Mouse (Mus musculus) hindbrain, embryonic 12.5 days (tissue): ENCODE results near the gene Hc. TPM values are rescaled to one million over a fixed set of nuclear protein-coding genes. Genes with fewer than 3 reads are reported as not detected.

Experiments
- ATAC-seq: fragments of 200-750 bp; cut with Nextera tagmentation; 2 replicates; pipeline ENCODE4 v1.8.0; 2017; ENCODE audit warnings: moderate TSS enrichment; ENCODE audit not compliant: low FRiP score
- H3K27ac ChIP-seq: fragments of 300-500 bp; sonication (generic); 2 replicates; pipeline ENCODE4 v1.5.1; 2016; ENCODE audit warnings: mild to moderate bottlenecking
- H3K27me3 ChIP-seq: fragments of 300-500 bp; sonication (generic); 2 replicates; pipeline ENCODE4 v1.6.1; 2016; ENCODE audit warnings: mild to moderate bottlenecking
- H3K36me3 ChIP-seq: fragments of 300-500 bp; sonication (generic); 2 replicates; pipeline ENCODE4 v1.6.1; 2016; ENCODE audit warnings: mild to moderate bottlenecking
- H3K4me1 ChIP-seq: fragments of 300-500 bp; sonication (generic); 2 replicates; pipeline ENCODE4 v1.6.1; 2016
- H3K4me2 ChIP-seq: fragments of 300-500 bp; sonication (generic); replicated peaks from 2 replicates; pipeline ENCODE4 v1.6.1; 2016; ENCODE audit warnings: mild to moderate bottlenecking
- H3K4me3 ChIP-seq: fragments of 300-500 bp; sonication (generic); 2 replicates; pipeline ENCODE4 v1.5.1; 2016; ENCODE audit warnings: mild to moderate bottlenecking
- H3K9ac ChIP-seq: fragments of 300-500 bp; sonication (generic); 2 replicates; pipeline ENCODE4 v1.6.1; 2016; ENCODE audit warnings: mild to moderate bottlenecking, moderate library complexity
- H3K9me3 ChIP-seq: fragments of 300-500 bp; sonication (generic); replicated peaks from 2 replicates; pipeline ENCODE4 v1.6.1; 2016; ENCODE audit warnings: mild to moderate bottlenecking
- WGBS: fragments of 180-500 bp; shearing (Covaris S2); methylation state at CpG from one replicate; pipeline ENCODE4 v1.1.7; 2016; 5-methylcytosine and 5-hydroxymethylcytosine counted together
- polyA plus RNA-seq: library from polyadenylated mRNA; unstranded; fragments of >200 nt; fragmentation: Nextera tagmentation; extraction: Ambion mirVana; gene quantifications from 2 replicates; pipeline ENCODE4 v1.2.1, GENCODE M21; 2016

The Hc gene
- polyA plus RNA-seq, 1 experiment from 2014 or later = 0.14 TPM

- H3K4me2 ChIP-seq = no peak overlapping the region
- no peak overlapping the region for H3K4me3 ChIP-seq
- WGBS = 83% methylated on average over 7 of the region's 7 CpGs
- H3K27ac ChIP-seq = no peak overlapping the region
- no peak overlapping the region for H3K9ac ChIP-seq
- H3K27me3 ChIP-seq = peaks cover 11% of the 10 kb centered on the region; the same call in 1 of the 2 replicates
- no peaks in the 10 kb centered on the region for H3K9me3 ChIP-seq
- ATAC-seq = no peak
- H3K36me3 ChIP-seq = no peaks in the 10 kb centered on the region
- no peaks in the 10 kb centered on the region for H3K4me1 ChIP-seq
Measured at GRCm38 (mm10) chr2:34958582-34958981, 102.7 kb downstream of the Hc start.

GRCm38 (mm10) chr2:34958036-34958435 is 103.2 kb downstream of the Hc start:
- no peak for ATAC-seq
- Histone ChIP-seq H3K4me3 (no peak overlapping the region), H3K27ac (no peak overlapping the region), H3K4me1 (no peaks in the 10 kb centered on the region), H3K36me3 (no peaks in the 10 kb centered on the region), H3K9ac (no peak overlapping the region), H3K4me2 (no peak overlapping the region), H3K27me3 (peaks cover 11% of the 10 kb centered on the region; the same call in 1 of the 2 replicates), H3K9me3 (no peaks in the 10 kb centered on the region)
- 82% methylated on average over 7 of the region's 7 CpGs for WGBS

GRCm38 (mm10) chr2:34957405-34957804 is 103.8 kb downstream of the Hc start:
- Histone ChIP-seq H3K4me1 (no peaks in the 10 kb centered on the region), H3K4me2 (no peak overlapping the region), H3K9me3 (no peaks in the 10 kb centered on the region), H3K36me3 (no peaks in the 10 kb centered on the region), H3K4me3 (no peak overlapping the region), H3K27ac (no peak overlapping the region), H3K9ac (no peak overlapping the region), H3K27me3 (peaks cover 11% of the 10 kb centered on the region; the same call in 1 of the 2 replicates)
- no peak for ATAC-seq
- 75% methylated on average over 1 of the region's 1 CpGs for WGBS

GRCm38 (mm10) chr2:34956941-34957340 is 104.3 kb downstream of the Hc start:
- H3K27me3 ChIP-seq = peaks cover 8% of the 10 kb centered on the region; the same call in 1 of the 2 replicates
- no peak for ATAC-seq
- no peaks in the 10 kb centered on the region for H3K36me3 ChIP-seq
- no peak overlapping the region for H3K4me3 ChIP-seq
- no peak overlapping the region for H3K27ac ChIP-seq
- no peak overlapping the region for H3K9ac ChIP-seq
- WGBS = 71% methylated on average over 5 of the region's 5 CpGs
- no peaks in the 10 kb centered on the region for H3K9me3 ChIP-seq
- no peak overlapping the region for H3K4me2 ChIP-seq
- no peaks in the 10 kb centered on the region for H3K4me1 ChIP-seq

GRCm38 (mm10) chr2:34954344-34954743 is 106.9 kb downstream of the Hc start:
- H3K9me3 ChIP-seq = no peaks in the 10 kb centered on the region
- no peak overlapping the region for H3K4me3 ChIP-seq
- H3K27ac ChIP-seq = no peak overlapping the region
- H3K36me3 ChIP-seq = no peaks in the 10 kb centered on the region
- H3K27me3 ChIP-seq = no peaks in the 10 kb centered on the region; the same call in 1 of the 2 replicates
- ATAC-seq = no peak
- H3K4me2 ChIP-seq = no peak overlapping the region
- no peak overlapping the region for H3K9ac ChIP-seq
- no peaks in the 10 kb centered on the region for H3K4me1 ChIP-seq

GRCm38 (mm10) chr2:34953547-34954116 is 107.6 kb downstream of the Hc start:
- Histone ChIP-seq H3K4me2 (no peak overlapping the region), H3K4me1 (no peaks in the 10 kb centered on the region), H3K36me3 (no peaks in the 10 kb centered on the region), H3K4me3 (no peak overlapping the region), H3K9me3 (no peaks in the 10 kb centered on the region), H3K27ac (no peak overlapping the region), H3K9ac (no peak overlapping the region), H3K27me3 (no peaks in the 10 kb centered on the region; the same call in 1 of the 2 replicates)
- ATAC-seq = no peak
- 86% methylated on average over 2 of the region's 2 CpGs for WGBS

- H3K9ac ChIP-seq = no peak overlapping the region
- no peaks in the 10 kb centered on the region for H3K9me3 ChIP-seq
- H3K4me2 ChIP-seq = no peak overlapping the region
- H3K27ac ChIP-seq = no peak overlapping the region
- no peaks in the 10 kb centered on the region for H3K27me3 ChIP-seq
- H3K4me1 ChIP-seq = no peaks in the 10 kb centered on the region
- 73% methylated on average over 4 of the region's 4 CpGs for WGBS
- H3K36me3 ChIP-seq = no peaks in the 10 kb centered on the region
- no peak for ATAC-seq
- H3K4me3 ChIP-seq = no peak overlapping the region
Measured at GRCm38 (mm10) chr2:34953018-34953417, 108.2 kb downstream of the Hc start.

DNA sequence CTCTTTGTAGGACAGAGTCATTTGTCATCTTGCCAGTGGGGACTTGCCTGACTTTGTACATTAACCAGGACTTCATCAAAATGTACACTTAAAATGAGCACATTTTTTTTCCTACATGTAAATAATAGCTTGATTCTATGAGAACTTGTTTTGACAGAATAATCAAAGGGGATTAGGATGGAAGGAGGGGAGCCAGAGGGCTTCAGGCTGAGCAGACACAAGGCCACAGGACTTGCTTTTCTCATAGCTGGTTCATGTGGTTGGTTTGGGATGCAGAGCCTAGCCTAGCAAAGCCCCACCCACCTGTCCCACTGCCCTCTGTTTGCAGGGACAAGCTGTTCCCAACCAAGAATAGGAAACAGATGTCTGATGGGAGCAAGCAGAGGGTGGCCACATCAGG is 109.8 kb downstream of the Hc start:
- H3K4me2 ChIP-seq = no peak overlapping the region
- H3K36me3 ChIP-seq = no peaks in the 10 kb centered on the region
- H3K4me1 ChIP-seq = no peaks in the 10 kb centered on the region
- no peaks in the 10 kb centered on the region for H3K9me3 ChIP-seq
- no peak overlapping the region for H3K9ac ChIP-seq
- no peak overlapping the region for H3K27ac ChIP-seq
- H3K4me3 ChIP-seq = no peak overlapping the region
- ATAC-seq = no peak
- no peaks in the 10 kb centered on the region for H3K27me3 ChIP-seq

DNA sequence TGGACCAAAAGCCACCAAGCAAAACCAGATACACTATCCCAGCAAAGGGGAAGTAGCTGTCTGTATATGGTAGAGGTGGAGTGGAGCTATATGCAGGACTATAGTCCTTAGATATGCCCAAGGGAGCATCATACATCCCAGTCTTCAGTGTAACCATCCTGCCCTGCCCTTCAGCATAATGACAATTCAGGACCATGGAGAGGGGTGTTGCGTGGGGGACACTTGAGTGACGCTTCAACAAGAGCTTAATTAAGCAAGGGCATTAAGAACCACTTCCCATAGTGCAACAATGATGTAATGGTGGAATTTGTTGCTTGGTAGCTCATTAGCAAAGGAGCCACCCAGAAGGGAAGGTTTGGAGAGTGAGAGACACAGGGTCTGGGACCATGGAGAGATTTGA is 112.6 kb downstream of the Hc start:
- no peaks in the 10 kb centered on the region for H3K36me3 ChIP-seq
- WGBS = 51% methylated on average over 2 of the region's 2 CpGs
- no peak overlapping the region for H3K4me3 ChIP-seq
- H3K9me3 ChIP-seq = no peaks in the 10 kb centered on the region
- no peaks in the 10 kb centered on the region for H3K27me3 ChIP-seq
- no peak overlapping the region for H3K9ac ChIP-seq
- 0 out of 2 replicates have a peak, but pooled peaks cover 2% of the 10 kb centered on the region for H3K4me1 ChIP-seq
- no peak overlapping the region for H3K4me2 ChIP-seq
- ATAC-seq = no peak
- H3K27ac ChIP-seq = no peak overlapping the region

GRCm38 (mm10) chr2:34946046-34946445 is 115.2 kb downstream of the Hc start:
- Histone ChIP-seq H3K4me2 (no peak overlapping the region), H3K9me3 (no peaks in the 10 kb centered on the region), H3K36me3 (no peaks in the 10 kb centered on the region), H3K4me1 (0 out of 2 replicates have a peak, but pooled peaks cover 4% of the 10 kb centered on the region), H3K4me3 (no peak overlapping the region), H3K9ac (no peak overlapping the region), H3K27ac (no peak overlapping the region), H3K27me3 (no peaks in the 10 kb centered on the region)
- ATAC-seq = no peak
- 52% methylated on average over 4 of the region's 4 CpGs for WGBS

GRCm38 (mm10) chr2:34945580-34945979 is 115.7 kb downstream of the Hc start:
- no peaks in the 10 kb centered on the region for H3K27me3 ChIP-seq
- 0 out of 2 replicates have a peak, but pooled peaks cover 5% of the 10 kb centered on the region for H3K4me1 ChIP-seq
- H3K27ac ChIP-seq = no peak overlapping the region
- H3K4me3 ChIP-seq = no peak overlapping the region
- no peak overlapping the region for H3K9ac ChIP-seq
- no peak overlapping the region for H3K4me2 ChIP-seq
- H3K36me3 ChIP-seq = no peaks in the 10 kb centered on the region
- no peaks in the 10 kb centered on the region for H3K9me3 ChIP-seq
- WGBS = 82% methylated on average over 4 of the region's 4 CpGs
- no peak for ATAC-seq

- Histone ChIP-seq H3K4me3 (no peak overlapping the region), H3K36me3 (no peaks in the 10 kb centered on the region), H3K27me3 (no peaks in the 10 kb centered on the region), H3K9ac (no peak overlapping the region), H3K4me2 (no peak overlapping the region), H3K9me3 (no peaks in the 10 kb centered on the region), H3K4me1 (0 out of 2 replicates have a peak, but pooled peaks cover 5% of the 10 kb centered on the region), H3K27ac (no peak overlapping the region)
- 33% methylated on average over 8 of the region's 8 CpGs for WGBS
- no peak for ATAC-seq
Measured at GRCm38 (mm10) chr2:34944761-34945160, 116.5 kb downstream of the Hc start.

GRCm38 (mm10) chr2:34943556-34944120 is 117.6 kb downstream of the Hc start:
- Histone ChIP-seq H3K27me3 (no peaks in the 10 kb centered on the region), H3K4me2 (no peak overlapping the region), H3K27ac (no peak overlapping the region), H3K4me3 (no peak overlapping the region), H3K9me3 (no peaks in the 10 kb centered on the region), H3K4me1 (0 out of 2 replicates have a peak, but pooled peaks cover 6% of the 10 kb centered on the region), H3K9ac (no peak overlapping the region), H3K36me3 (no peaks in the 10 kb centered on the region)
- ATAC-seq = no peak
- WGBS = 84% methylated on average over 13 of the region's 13 CpGs
